Mouse (Mus musculus) embryonic facial prominence, embryonic 14.5 days (tissue): ENCODE measurements around the gene Vpreb3. TPM values are rescaled to one million over a fixed set of nuclear protein-coding genes. Genes with fewer than 3 reads are reported as not detected.

Experiments
- ATAC-seq: fragments of 200-750 bp; cut with Nextera tagmentation; 2 replicates; pipeline ENCODE4 v1.8.0; 2017; ENCODE audit warnings: low read depth, moderate number of reproducible peaks, moderate TSS enrichment
- DNase-seq: peaks from one replicate; pipeline ENCODE4 v3.0.0-alpha.2; 2015; ENCODE audit warnings: low spot score
- H3K27ac ChIP-seq: fragments of 300-500 bp; sonication (generic); replicated peaks from 2 replicates; pipeline ENCODE4 v1.5.1; 2014; ENCODE audit warnings: low read depth, mild to moderate bottlenecking, low read length, moderate library complexity
- H3K27me3 ChIP-seq: fragments of 300-500 bp; sonication (generic); replicated peaks from 2 replicates; pipeline ENCODE4 v1.6.1; 2014; ENCODE audit warnings: low read length; ENCODE audit not compliant: control insufficient read depth, insufficient read depth
- H3K36me3 ChIP-seq: fragments of 300-500 bp; sonication (generic); 2 replicates; pipeline ENCODE4 v1.6.1; 2014; ENCODE audit warnings: low read length, mixed read lengths; ENCODE audit not compliant: control insufficient read depth, insufficient read depth
- H3K4me1 ChIP-seq: fragments of 300-500 bp; sonication (generic); 2 replicates; pipeline ENCODE4 v1.6.1; 2014; ENCODE audit warnings: antibody characterized with exemption, low read length; ENCODE audit not compliant: control insufficient read depth, insufficient read depth
- H3K4me2 ChIP-seq: fragments of 300-500 bp; sonication (generic); 2 replicates; pipeline ENCODE4 v1.6.1; 2014; ENCODE audit warnings: low read depth, mild to moderate bottlenecking, low read length, moderate library complexity, mixed read lengths
- H3K4me3 ChIP-seq: fragments of 300-500 bp; sonication (generic); 2 replicates; pipeline ENCODE4 v1.5.1; 2014; ENCODE audit warnings: low read depth, mild to moderate bottlenecking, low read length
- H3K9ac ChIP-seq: fragments of 300-500 bp; sonication (generic); 2 replicates; pipeline ENCODE4 v1.6.1; 2014; ENCODE audit warnings: low read depth, mild to moderate bottlenecking, low read length, moderate library complexity, mixed read lengths
- H3K9me3 ChIP-seq: fragments of 300-500 bp; sonication (generic); 2 replicates; pipeline ENCODE4 v1.6.1; 2016; ENCODE audit warnings: low read length; ENCODE audit not compliant: control insufficient read depth
- WGBS: fragments of 180-500 bp; shearing (Covaris S2); extraction: QIAGEN DNeasy Blood & Tissue Kit; methylation state at CpG from one replicate; pipeline ENCODE4 v1.1.7; 2014; 5-methylcytosine and 5-hydroxymethylcytosine counted together
- polyA plus RNA-seq: library from polyadenylated mRNA; unstranded; fragments of >200 nt; fragmentation: Nextera tagmentation; extraction: Ambion mirVana; gene quantifications from 2 replicates; pipeline ENCODE4 v1.2.1, GENCODE M21; 2014

The Vpreb3 gene
- polyA plus RNA-seq, 1 experiment from 2014 or later: 1.4 TPM

DNA sequence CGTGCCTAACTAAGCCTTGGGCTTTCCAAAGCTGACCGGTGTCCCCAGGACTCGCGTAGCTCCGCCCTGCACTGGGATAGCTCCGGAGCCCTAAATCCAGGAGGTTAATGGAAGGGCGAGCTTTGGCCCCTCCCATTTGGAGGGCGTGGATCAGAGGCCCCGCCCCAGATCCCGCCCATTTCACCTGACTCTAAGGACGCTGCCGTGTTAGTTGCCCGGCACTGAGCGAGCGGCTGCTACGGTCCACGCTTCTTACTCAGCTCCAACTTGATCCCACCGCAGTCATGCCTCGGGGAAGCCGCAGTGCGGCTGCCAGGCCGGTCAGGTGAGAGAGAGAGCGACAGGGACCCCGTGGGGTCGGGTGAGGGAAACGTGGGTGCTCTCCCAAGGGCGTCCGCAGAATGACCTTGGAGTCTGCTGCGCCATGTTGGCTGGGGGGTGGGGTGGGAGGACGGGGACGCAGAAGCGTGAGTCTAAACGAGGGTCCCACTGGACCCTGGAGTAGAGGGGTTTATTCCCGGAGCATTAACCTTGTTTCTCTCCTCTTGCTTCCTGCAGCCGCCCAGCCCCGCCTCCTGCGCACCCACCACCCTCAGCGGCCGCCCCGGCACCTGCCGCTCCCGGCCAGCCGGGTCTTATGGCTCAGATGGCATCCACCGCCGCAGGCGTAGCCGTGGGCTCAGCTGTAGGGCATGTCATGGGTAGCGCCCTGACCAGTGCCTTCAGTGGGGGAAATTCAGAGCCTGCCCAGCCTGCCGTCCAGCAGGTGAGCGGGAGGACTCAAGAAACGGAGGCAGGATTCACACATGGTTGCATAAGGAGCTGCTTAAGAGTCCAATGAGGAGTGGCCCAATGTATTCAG, 6.9 kb upstream of the Vpreb3 start, which contains the start of gene Mmp11:
Gene Mmp11 (minus strand): TSS at position 817 of the 862 bp plus-strand sequence.
- DNase-seq: peak; percentile 86
- Histone ChIP-seq H3K9ac (peak within 1 kb of the TSS; percentile 54), H3K9me3 (no peaks in the 10 kb centered on the region), H3K4me2 (peak within 1 kb of the TSS; percentile 87), H3K36me3 (no peaks in the 10 kb centered on the region), H3K27ac (no peak within 1 kb of the TSS), H3K4me3 (peak within 1 kb of the TSS; percentile 47), H3K27me3 (peaks cover 20% of the 10 kb centered on the region), H3K4me1 (peaks cover 17% of the 10 kb centered on the region)
- ATAC-seq: peak; percentile 58
- WGBS: 4% methylated on average over 44 of the region's 51 CpGs

DNA sequence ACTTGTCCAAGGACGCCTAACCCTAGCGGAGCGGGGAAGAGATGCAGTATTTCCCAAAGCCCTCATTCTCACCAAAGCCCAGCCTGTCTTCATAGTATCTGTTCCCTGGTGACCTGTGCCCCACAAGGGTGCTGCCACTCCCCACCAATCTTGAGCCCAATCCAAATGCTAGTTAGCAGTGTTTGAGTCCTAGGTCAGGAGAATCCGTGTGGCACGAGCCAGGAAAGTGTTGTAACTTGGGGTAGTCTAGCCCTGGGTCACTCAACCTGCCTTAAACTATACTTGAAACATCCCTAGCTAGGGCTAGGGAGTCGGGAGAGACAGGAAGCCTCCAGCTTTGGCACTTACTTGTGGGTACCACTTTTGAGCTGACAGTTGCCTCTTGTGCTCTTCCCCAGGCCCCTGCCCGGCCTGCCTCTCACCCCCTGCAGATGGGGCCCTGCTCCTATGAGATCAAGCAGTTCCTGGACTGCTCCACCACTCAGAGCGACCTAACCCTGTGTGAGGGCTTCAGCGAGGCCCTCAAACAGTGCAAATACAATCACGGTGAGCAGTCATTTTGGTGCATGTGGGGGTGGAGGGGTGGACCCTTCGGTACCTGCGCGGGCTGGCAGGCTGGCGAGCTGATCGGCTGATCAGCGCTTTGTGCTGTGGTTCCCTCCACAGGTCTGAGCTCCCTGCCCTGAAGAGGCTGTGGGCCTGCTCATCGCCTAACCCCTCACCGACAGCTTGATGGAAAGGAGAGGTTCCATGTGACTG, 5.8 kb upstream of the Vpreb3 start:
- no peak for DNase-seq
- Histone ChIP-seq H3K4me3 (no peak overlapping the region), H3K4me2 (no peak overlapping the region), H3K4me1 (peaks cover 8% of the 10 kb centered on the region), H3K27me3 (peaks cover 20% of the 10 kb centered on the region), H3K36me3 (no peaks in the 10 kb centered on the region), H3K27ac (no peak overlapping the region), H3K9ac (no peak overlapping the region), H3K9me3 (no peaks in the 10 kb centered on the region)
- no peak for ATAC-seq
- WGBS: 43% methylated on average over 18 of the region's 18 CpGs

DNA sequence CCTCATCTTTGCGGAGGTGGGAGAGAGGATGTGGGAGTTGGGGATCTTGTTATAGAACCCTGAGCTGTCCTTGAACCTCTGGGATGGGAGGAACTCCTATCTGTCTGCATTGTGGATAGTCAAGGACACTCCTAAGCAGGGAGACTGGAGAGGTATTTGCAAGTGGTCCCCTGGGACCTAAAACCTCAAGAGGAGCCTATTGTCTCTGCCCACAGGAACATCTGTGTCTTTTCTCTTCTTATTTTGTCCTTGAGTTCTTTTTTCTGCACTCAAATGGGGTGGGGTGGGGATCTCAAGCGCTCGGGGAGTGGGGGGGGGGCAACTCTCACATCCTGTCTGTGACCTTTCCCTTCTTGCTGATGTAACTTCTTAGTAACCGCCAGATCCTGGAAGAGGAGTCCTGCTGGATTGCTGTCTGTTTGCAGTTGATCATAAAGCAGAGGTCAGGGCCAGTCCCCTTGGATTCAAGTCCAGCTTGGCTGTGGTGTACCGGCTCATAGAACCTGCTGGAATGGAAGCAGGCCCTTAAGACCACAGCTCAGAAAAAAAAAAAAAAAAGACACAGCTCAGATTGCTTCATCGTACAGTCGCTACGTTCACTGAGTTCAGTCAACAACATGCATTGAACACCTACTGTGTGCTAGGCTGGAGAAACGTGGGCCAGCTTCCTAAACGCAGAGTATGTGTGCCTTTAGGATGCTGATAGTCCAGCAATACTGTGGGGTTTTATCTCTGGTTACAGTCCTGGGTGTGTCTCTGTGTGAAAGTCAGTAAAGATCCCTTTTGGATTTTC, 4.8 kb upstream of the Vpreb3 start:
- Histone ChIP-seq H3K27ac (no peak overlapping the region), H3K36me3 (no peaks in the 10 kb centered on the region), H3K9ac (no peak overlapping the region), H3K9me3 (no peaks in the 10 kb centered on the region), H3K4me3 (no peak overlapping the region), H3K4me2 (no peak overlapping the region), H3K4me1 (peaks cover 2% of the 10 kb centered on the region; the same call in 1 of the 2 replicates), H3K27me3 (peaks cover 20% of the 10 kb centered on the region)
- WGBS: 53% methylated on average over 10 of the region's 10 CpGs
- ATAC-seq (no peak), DNase-seq (no peak)

DNA sequence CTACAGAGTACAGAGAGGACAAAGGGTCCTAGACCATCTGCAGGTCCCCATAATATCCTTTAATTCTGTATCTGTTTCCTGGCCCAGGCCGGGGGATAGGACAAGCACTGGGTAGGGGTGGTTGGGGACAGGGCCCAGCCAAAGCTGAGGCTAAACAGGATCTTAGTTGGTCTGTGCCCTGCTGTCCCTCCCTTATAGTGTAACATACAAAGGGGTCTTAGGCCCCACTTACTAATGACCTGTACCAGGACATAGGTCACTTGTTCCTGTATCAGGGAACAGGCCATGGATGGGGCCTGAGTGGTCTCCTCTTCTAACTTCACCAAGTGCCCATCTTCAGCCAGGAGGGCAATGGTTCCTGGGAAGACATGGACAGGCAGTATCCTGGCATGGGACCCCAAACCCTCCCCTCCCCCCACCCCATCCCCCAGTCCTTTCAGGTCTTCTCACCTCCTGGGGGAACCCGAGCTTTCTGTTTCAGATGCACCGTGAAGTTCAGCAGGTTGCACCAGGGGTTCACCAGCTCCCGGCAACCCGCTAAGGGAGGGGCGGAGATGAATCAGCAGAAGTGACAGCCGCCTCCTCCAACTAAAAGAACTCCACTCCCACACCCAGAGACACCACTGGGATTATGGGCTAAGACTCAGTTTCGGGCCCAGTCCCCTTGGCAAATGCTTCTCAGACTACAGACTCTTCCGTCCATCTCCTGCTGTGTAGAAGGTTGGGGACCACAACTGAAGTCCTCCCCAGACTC, 3.2 kb upstream of the Vpreb3 start:
- H3K9ac ChIP-seq: no peak overlapping the region
- no peaks in the 10 kb centered on the region for H3K36me3 ChIP-seq
- DNase-seq (no peak), ATAC-seq (no peak)
- H3K27ac ChIP-seq: no peak overlapping the region
- H3K9me3 ChIP-seq: no peaks in the 10 kb centered on the region
- no peaks in the 10 kb centered on the region for H3K4me1 ChIP-seq
- no peak overlapping the region for H3K4me3 ChIP-seq
- peaks cover 20% of the 10 kb centered on the region for H3K27me3 ChIP-seq
- no peak overlapping the region for H3K4me2 ChIP-seq
- WGBS: 51% methylated on average over 9 of the region's 9 CpGs

DNA sequence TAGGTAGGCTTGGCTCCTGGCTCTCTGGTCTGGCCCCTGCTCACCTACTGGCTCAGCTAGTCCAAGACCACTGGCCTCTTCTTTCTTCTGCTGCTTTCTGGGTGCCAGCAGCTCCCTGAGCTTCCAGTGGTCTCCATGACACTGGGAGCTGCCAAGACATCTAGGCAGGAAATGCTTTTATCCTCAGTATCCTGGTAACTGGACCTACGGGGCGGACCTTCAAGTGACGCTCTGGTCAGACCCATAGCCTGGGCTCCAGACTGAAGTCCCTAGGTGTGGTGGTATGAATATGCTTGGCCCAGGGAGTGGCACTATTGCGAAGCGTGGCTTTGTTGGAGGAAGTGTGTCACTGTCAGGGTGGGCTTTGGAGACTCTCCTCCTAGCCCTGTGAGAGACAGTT, 2.3 kb upstream of the Vpreb3 start, which contains the start of gene Gm867:
Gene Gm867 (minus strand): TSS at position 153 of the 400 bp plus-strand sequence.
- Histone ChIP-seq H3K4me2 (no peak within 1 kb of the TSS), H3K9ac (no peak within 1 kb of the TSS), H3K27ac (no peak within 1 kb of the TSS), H3K4me3 (no peak within 1 kb of the TSS), H3K36me3 (no peaks in the 10 kb centered on the region), H3K27me3 (peaks cover 18% of the 10 kb centered on the region), H3K9me3 (no peaks in the 10 kb centered on the region), H3K4me1 (no peaks in the 10 kb centered on the region)
- ATAC-seq (no peak), DNase-seq (no peak)
- 66% methylated on average over 5 of the region's 5 CpGs for WGBS

DNA sequence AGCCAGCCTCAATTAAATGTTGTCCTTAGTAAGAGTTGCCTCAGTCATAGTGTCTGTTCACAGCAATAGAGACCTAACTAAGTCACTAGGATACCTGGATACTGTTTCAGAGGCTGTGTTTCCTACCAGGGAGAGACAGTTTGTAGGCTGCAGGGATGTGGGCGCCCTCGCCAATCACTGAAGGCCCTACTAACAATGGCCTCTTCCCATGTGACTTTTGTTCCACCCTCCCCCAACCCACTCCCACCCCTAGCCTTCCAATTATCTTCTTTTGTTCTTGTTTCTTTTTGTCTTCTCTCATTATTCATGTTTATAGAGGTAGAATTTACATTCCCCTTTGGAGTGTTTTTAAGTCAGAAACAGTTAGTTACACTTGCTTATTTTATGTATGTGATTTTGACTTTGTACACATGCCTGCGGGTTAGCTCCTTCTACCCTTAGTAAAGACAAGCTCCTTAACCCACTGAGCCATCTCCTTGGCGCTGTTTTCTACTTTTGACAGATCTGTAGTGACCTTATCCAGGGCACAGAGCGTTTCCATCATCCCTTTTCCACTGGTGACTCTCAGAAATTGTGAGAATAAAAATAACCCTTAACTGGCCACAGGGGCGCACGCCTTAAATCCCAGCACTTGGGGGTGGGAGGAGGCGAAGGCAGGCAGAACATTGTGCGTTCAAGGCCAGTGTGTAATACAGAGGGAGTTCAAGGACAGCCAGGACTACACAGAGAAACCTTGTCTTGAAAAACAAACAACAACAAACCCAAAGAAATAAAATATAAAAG, 1.6 kb upstream of the Vpreb3 start:
- H3K36me3 ChIP-seq: no peaks in the 10 kb centered on the region
- WGBS: 70% methylated on average over 9 of the region's 9 CpGs
- no peak overlapping the region for H3K9ac ChIP-seq
- H3K27ac ChIP-seq: no peak overlapping the region
- ATAC-seq (no peak), DNase-seq (no peak)
- H3K9me3 ChIP-seq: no peaks in the 10 kb centered on the region
- no peak overlapping the region for H3K4me2 ChIP-seq
- H3K4me1 ChIP-seq: no peaks in the 10 kb centered on the region
- H3K27me3 ChIP-seq: peaks cover 11% of the 10 kb centered on the region
- H3K4me3 ChIP-seq: no peak overlapping the region

DNA sequence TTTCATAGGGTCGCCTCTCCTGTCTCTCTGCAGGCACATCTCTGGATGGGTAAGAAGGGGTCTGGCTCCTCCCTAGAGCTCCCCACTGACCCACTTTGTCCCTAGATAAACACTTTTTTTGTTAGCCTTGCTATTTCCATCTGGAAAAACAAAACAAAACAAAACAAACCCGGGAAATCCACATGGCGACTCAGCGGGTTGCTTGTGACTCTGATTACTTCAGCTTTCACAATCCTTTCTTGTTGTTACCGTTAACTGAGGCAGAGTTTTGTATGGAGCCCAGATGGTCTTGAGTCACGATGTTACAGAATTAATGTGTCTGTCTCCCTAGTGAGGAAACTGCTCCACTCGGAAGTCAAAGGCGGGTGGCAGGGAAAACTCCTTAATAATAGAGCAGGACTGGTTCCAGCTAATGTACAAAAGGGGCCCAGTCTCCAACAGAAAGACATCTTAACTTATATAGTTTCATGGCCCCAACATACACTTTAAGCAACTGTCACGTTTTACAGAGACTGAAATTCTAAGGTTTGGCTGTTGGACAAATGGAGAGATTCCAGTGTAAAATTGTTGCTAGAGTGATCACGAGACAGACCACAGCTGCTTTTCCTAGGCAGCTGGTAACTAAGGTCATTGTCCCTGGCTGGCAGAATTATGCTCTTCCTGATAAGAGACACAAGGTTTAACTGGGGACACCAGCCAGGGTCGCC, 1.4 kb downstream of the Vpreb3 start:
- Histone ChIP-seq H3K27me3 (no peaks in the 10 kb centered on the region), H3K4me3 (no peak overlapping the region), H3K9me3 (no peaks in the 10 kb centered on the region), H3K4me1 (no peaks in the 10 kb centered on the region), H3K9ac (no peak overlapping the region), H3K4me2 (no peak overlapping the region), H3K27ac (0 out of 2 replicates have a peak overlapping the region, but pooled peaks have one; percentile 18), H3K36me3 (no peaks in the 10 kb centered on the region)
- ATAC-seq (no peak), DNase-seq (no peak)
- 27% methylated on average over 11 of the region's 11 CpGs for WGBS
